In the genomic region with DNA sequence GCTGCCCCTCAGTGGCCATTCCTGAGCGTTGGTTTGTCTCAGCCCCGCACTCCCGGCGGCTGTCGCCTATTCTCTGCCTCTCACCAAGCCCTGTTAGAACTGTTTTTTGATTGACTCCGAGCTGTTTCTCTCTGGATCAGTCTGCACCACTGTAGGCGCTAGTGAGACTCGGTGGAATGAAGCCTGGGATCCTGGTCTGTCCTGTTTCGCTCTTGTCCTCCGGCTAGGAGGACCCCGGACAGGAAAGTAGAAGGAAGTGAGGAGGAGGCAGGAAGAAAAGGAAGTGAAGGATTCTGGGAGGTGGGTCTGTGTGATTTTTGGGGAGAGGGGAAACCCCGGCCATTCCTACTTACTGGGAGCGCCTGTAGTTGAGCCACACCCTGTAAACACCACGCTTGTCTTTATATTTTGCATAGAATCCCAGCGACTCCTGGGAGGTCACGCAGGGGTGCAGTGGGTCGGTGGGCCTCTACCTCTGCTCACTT, we compare ENCODE assay signal across 8 mouse cellular contexts. TPM values are rescaled to one million over a fixed set of nuclear protein-coding genes. Genes with fewer than 3 reads are reported as not detected.
DNase-seq lines count a peak whose midpoint lies in the region; ATAC-seq and TF ChIP-seq lines count a peak whose summit lies in the region.

No protein-coding gene starts in this region.

- H3K27ac ChIP-seq in forebrain, embryonic 13.5 days, result peak overlapping the region; percentile 51
- H3K27ac ChIP-seq in liver, embryonic 16.5 days (ENCODE audit: low read length), result peak overlapping the region; percentile 58
- no peak overlapping the region for H3K27ac ChIP-seq in neural tube, embryonic 11.5 days (ENCODE audit: low read depth, low read length)

- peak overlapping the region; percentile 84 for H3K4me3 ChIP-seq in forebrain, embryonic 13.5 days
- H3K4me3 ChIP-seq in liver, embryonic 16.5 days (ENCODE audit: low read depth, low read length), result peak overlapping the region; percentile 84
- peak overlapping the region; percentile 92 for H3K4me3 ChIP-seq in neural tube, embryonic 11.5 days (ENCODE audit: low read depth, low read length)

- under 1% methylated on average over 17 of the region's 17 CpGs for WGBS in forebrain, embryonic 13.5 days
- WGBS in liver, embryonic 16.5 days (ENCODE audit: insufficient replicate concordance), result under 1% methylated on average over 17 of the region's 17 CpGs
- WGBS in neural tube, embryonic 11.5 days, result under 1% methylated on average over 17 of the region's 17 CpGs

- peaks cover 36% of the 10 kb centered on the region for H3K4me1 ChIP-seq in forebrain, embryonic 13.5 days
- H3K4me1 ChIP-seq in liver, embryonic 16.5 days (ENCODE audit: control insufficient read depth, low read depth, low read length), result peaks cover 24% of the 10 kb centered on the region
- H3K4me1 ChIP-seq in neural tube, embryonic 11.5 days (ENCODE audit: control insufficient read depth, insufficient read depth, low read length), result peaks cover 12% of the 10 kb centered on the region

- peaks cover 29% of the 10 kb centered on the region for H3K27me3 ChIP-seq in forebrain, embryonic 13.5 days
- H3K27me3 ChIP-seq in liver, embryonic 16.5 days (ENCODE audit: control insufficient read depth, insufficient read depth, low read depth, low read length), result peaks cover 19% of the 10 kb centered on the region
- peaks cover 16% of the 10 kb centered on the region for H3K27me3 ChIP-seq in neural tube, embryonic 11.5 days (ENCODE audit: control insufficient read depth, insufficient read depth, low read length)

- H3K9ac ChIP-seq in forebrain, embryonic 13.5 days, result peak overlapping the region; percentile 57
- H3K9ac ChIP-seq in liver, embryonic 16.5 days (ENCODE audit: low read depth, low read length), result peak overlapping the region; percentile 43
- H3K9ac ChIP-seq in neural tube, embryonic 11.5 days (ENCODE audit: low read length), result peak overlapping the region; percentile 11

- DNase-seq in ovary, adult 18-20 months (ENCODE audit: low spot score), result peak; percentile 43
- DNase-seq in ovary, postnatal 14 days (ENCODE audit: low spot score), result no peak
- DNase-seq in brain, embryonic 14.5 days (ENCODE audit: low read depth), result peak; percentile 72
- peak; percentile 68 for DNase-seq in neural tube, embryonic 11.5 days (ENCODE audit: low spot score)
- DNase-seq in left cerebral cortex, adult 11 months (ENCODE audit: low spot score), result no peak

- no peak for TF ChIP-seq POLR2A in brain, embryonic 14.5 days (IDR thresholded peaks at IDR 0.05; ENCODE audit: borderline replicate concordance, extremely low read depth, insufficient read depth, insufficient read length, poor library complexity, severe bottlenecking)

- ATAC-seq in forebrain, embryonic 13.5 days, result peak; percentile 29
- ATAC-seq in inflammation-experienced regulatory T-cells, adult 6 months, result peak; percentile 34
- ATAC-seq in liver, embryonic 16.5 days (ENCODE audit: low read depth), result peak; percentile 23; the same call in 1 of the 2 replicates
- peak; percentile 18; the same call in 1 of the 2 replicates for ATAC-seq in neural tube, embryonic 11.5 days (ENCODE audit: insufficient read depth, low FRiP score, low TSS enrichment)

- no peaks in the 10 kb centered on the region for H3K9me3 ChIP-seq in forebrain, embryonic 13.5 days (replicated peaks)
- H3K9me3 ChIP-seq in liver, embryonic 16.5 days (replicated peaks; ENCODE audit: control insufficient read depth, low read length), result no peaks in the 10 kb centered on the region
- no peaks in the 10 kb centered on the region for H3K9me3 ChIP-seq in neural tube, embryonic 11.5 days (ENCODE audit: control insufficient read depth, low read length)

- peak; percentile 18; the same call in 1 of the 2 replicates for TF ChIP-seq CTCF in brain, embryonic 14.5 days (IDR thresholded peaks at IDR 0.05; ENCODE audit: borderline replicate concordance, extremely low read depth, insufficient read depth, insufficient read length)

- peaks cover 22% of the 10 kb centered on the region for H3K36me3 ChIP-seq in forebrain, embryonic 13.5 days (ENCODE audit: poor library complexity, severe bottlenecking)
- no peaks in the 10 kb centered on the region; the same call in 1 of the 2 replicates for H3K36me3 ChIP-seq in liver, embryonic 16.5 days (ENCODE audit: control insufficient read depth, insufficient read depth)
- peaks cover 11% of the 10 kb centered on the region for H3K36me3 ChIP-seq in neural tube, embryonic 11.5 days (ENCODE audit: control insufficient read depth, insufficient read depth, low read length)

- peak overlapping the region; percentile 68 for H3K4me2 ChIP-seq in forebrain, embryonic 13.5 days
- peak overlapping the region; percentile 99 for H3K4me2 ChIP-seq in liver, embryonic 16.5 days (ENCODE audit: low read depth, low read length)
- peak overlapping the region; percentile 49 for H3K4me2 ChIP-seq in neural tube, embryonic 11.5 days (ENCODE audit: low read depth)

RNA-seq across cellular contexts. Expression of a gene that starts 0.7 kb away (rescaled TPM):
- polyA plus RNA-seq in brain, embryonic 14.5 days (2012; rRNA removed), result 45.0 and 55.7 TPM in 2 replicates
- polyA plus RNA-seq in forebrain, embryonic 13.5 days (2015; fragmentation: Nextera tagmentation; extraction: Ambion mirVana), result 46.8 and 50.7 TPM in 2 replicates
- 1 to 10 TPM in 2 of 3 experiments, under 1 TPM in 1; 0.25 to 1.5 (median 1.0) TPM for polyA plus RNA-seq in inflammation-experienced regulatory T-cells, adult 6 months (2017; shearing (Covaris generic))
- polyA plus RNA-seq in liver, embryonic 16.5 days (2015; fragmentation: Nextera tagmentation; extraction: Ambion mirVana), result 3.9 and 4.0 TPM in 2 replicates
- 32.3 and 34.4 TPM in 2 replicates for polyA plus RNA-seq in neural tube, embryonic 11.5 days (2014; fragmentation: Nextera tagmentation; extraction: Ambion mirVana)

RNA-seq across cellular contexts. Expression of a gene that starts 10.6 kb away (rescaled TPM):
- 10.2 and 13.5 TPM in 2 replicates for polyA plus RNA-seq in brain, embryonic 14.5 days (2012; rRNA removed)
- polyA plus RNA-seq in forebrain, embryonic 13.5 days (2015; fragmentation: Nextera tagmentation; extraction: Ambion mirVana), result 4.7 and 4.8 TPM in 2 replicates
- 10 to 100 TPM in 2 of 3 experiments, 1 to 10 TPM in 1; 4.6 to 15.4 (median 13.6) TPM for polyA plus RNA-seq in inflammation-experienced regulatory T-cells, adult 6 months (2017; shearing (Covaris generic))
- 5.1 and 6.1 TPM in 2 replicates for polyA plus RNA-seq in liver, embryonic 16.5 days (2015; fragmentation: Nextera tagmentation; extraction: Ambion mirVana)
- 10.2 and 10.5 TPM in 2 replicates for polyA plus RNA-seq in neural tube, embryonic 11.5 days (2014; fragmentation: Nextera tagmentation; extraction: Ambion mirVana)

Comparison
In these comparisons a context has a peak if more than half of its experiments do, and no peak if none do; other contexts are left out.
1. DNase-seq: peak in ovary, adult 18-20 months (single experiment), brain, embryonic 14.5 days (single experiment) and neural tube, embryonic 11.5 days (single experiment); none in ovary, postnatal 14 days (single experiment) and left cerebral cortex, adult 11 months (single experiment).
2. H3K4me2 ChIP-seq: peak in every context shown above with its lines; median percentile 99 in liver, embryonic 16.5 days; 68 in forebrain, embryonic 13.5 days; 49 in neural tube, embryonic 11.5 days.
3. Peak in every context shown above with its lines, with median percentiles within 50 percentile points of each other: ATAC-seq, H3K4me3 ChIP-seq and H3K9ac ChIP-seq.